Mouse (Mus musculus) olfactory bulb, adult 2 months (tissue): Measurements from ENCODE around the gene Golga2. TPM values are rescaled to one million over a fixed set of nuclear protein-coding genes. Genes with fewer than 3 reads are reported as not detected.

Experiments
- H3K27ac ChIP-seq: fragments of 200-500 bp; 2 replicates; pipeline ENCODE4 v1.5.1; 2012; ENCODE audit warnings: low read depth, low read length; ENCODE audit not compliant: insufficient read depth
- H3K4me1 ChIP-seq: fragments of 200-500 bp; 2 replicates; pipeline ENCODE4 v1.6.1; 2012; ENCODE audit warnings: low read length; ENCODE audit not compliant: control insufficient read depth, insufficient read depth
- H3K4me3 ChIP-seq: fragments of 200-500 bp; 2 replicates; pipeline ENCODE4 v1.5.1; 2012; ENCODE audit warnings: mild to moderate bottlenecking, low read depth, low read length, moderate library complexity; ENCODE audit not compliant: insufficient read depth
- CTCF ChIP-seq: fragments of 200-500 bp; IDR thresholded peaks from 2 replicates; pipeline ENCODE4 v1.5.1; 2012; ENCODE audit warnings: low read depth, mild to moderate bottlenecking, low read length, moderate library complexity; ENCODE audit not compliant: insufficient read depth
- POLR2A ChIP-seq: fragments of 200-500 bp; IDR thresholded peaks from 2 replicates; pipeline ENCODE4 v1.6.1; 2012; ENCODE audit warnings: mild to moderate bottlenecking, low read depth, low read length, moderate library complexity; ENCODE audit not compliant: insufficient read depth
- WGBS: fragments of 180-500 bp; shearing (Covaris S2); methylation state at CpG from one replicate; pipeline ENCODE4 v1.1.7; 2018; 5-methylcytosine and 5-hydroxymethylcytosine counted together
- polyA plus RNA-seq: library from polyadenylated mRNA; stranded (reverse); fragments of >200 nt; gene quantifications from 2 replicates; pipeline ENCODE4 v1.2.4, GENCODE M21; 2012; ENCODE audit warnings: low replicate concordance; ENCODE audit not compliant: missing spikeins, insufficient read depth, insufficient read length

The Golga2 gene
- polyA plus RNA-seq, 1 experiment: not detected

GRCm38 (mm10) chr2:32354336-32354895, 67.2 kb downstream of the Golga2 start:
- TF ChIP-seq CTCF (no peak), POLR2A (no peak)
- Histone ChIP-seq H3K4me1 (peaks cover 31% of the 10 kb centered on the region), H3K27ac (no peak overlapping the region), H3K4me3 (no peak overlapping the region)
- 89% methylated on average over 3 of the region's 3 CpGs for WGBS

GRCm38 (mm10) chr2:32356216-32356615, 69.0 kb downstream of the Golga2 start:
- WGBS: 82% methylated on average over 10 of the region's 10 CpGs
- no peak overlapping the region for H3K27ac ChIP-seq
- no peak for TF ChIP-seq CTCF
- no peak for TF ChIP-seq POLR2A
- H3K4me1 ChIP-seq: peaks cover 17% of the 10 kb centered on the region
- no peak overlapping the region for H3K4me3 ChIP-seq

Other genes starting within 250 kb of the Golga2 start
- gene Fam78a, start 202.5 kb upstream of the Golga2 start, polyA plus RNA-seq: not detected in 2 replicates
- not detected in 2 replicates for gene Plpp7, start 191.9 kb upstream of the Golga2 start, polyA plus RNA-seq
- gene Prrc2b, start 136.3 kb upstream of the Golga2 start, polyA plus RNA-seq: 70.7 and 86.2 TPM in 2 replicates
- not detected in 2 replicates for gene Pomt1, start 50.8 kb upstream of the Golga2 start, polyA plus RNA-seq
- gene Uck1, start 27.2 kb upstream of the Golga2 start, polyA plus RNA-seq: not detected in 2 replicates
- not detected in 2 replicates for gene Swi5, start 691 bp downstream of the Golga2 start, polyA plus RNA-seq
- not detected in 2 replicates for gene Ciz1, start 64.9 kb downstream of the Golga2 start, polyA plus RNA-seq
- gene Dnm1, start 66.0 kb downstream of the Golga2 start, polyA plus RNA-seq: 153 TPM in 1 of 2 replicates, not detected in the other
- gene 1110008P14Rik, start 94.6 kb downstream of the Golga2 start, polyA plus RNA-seq: not detected in 2 replicates
- gene Lcn2, start 100.9 kb downstream of the Golga2 start, polyA plus RNA-seq: not detected in 2 replicates
- gene Ptges2, start 108.5 kb downstream of the Golga2 start, polyA plus RNA-seq: not detected in 2 replicates
- gene Naif1, start 163.1 kb downstream of the Golga2 start, polyA plus RNA-seq: not detected in 2 replicates
- 221 TPM in 1 of 2 replicates, not detected in the other for gene Slc25a25, start 164.1 kb downstream of the Golga2 start, polyA plus RNA-seq
- not detected in 2 replicates for gene Fam102a, start 247.9 kb downstream of the Golga2 start, polyA plus RNA-seq